Mouse (Mus musculus): Measurements from ENCODE around the gene BC017158.

Gene BC017158

GRCm38 (mm10) chr7:128285060-128285459, 12.9 kb downstream of the BC017158 start:
- CTCF ChIA-PET, result interaction anchor here in 1 of 4 experiments (0.5 kb wide), 1 partner anchor 39 kb away, joined by 3 read pairs; the partner anchor contains the start of gene Tgfb1i1

GRCm38 (mm10) chr7:128284047-128284446, 13.9 kb downstream of the BC017158 start:
- ChIA-PET POLR2A (interaction anchor here in 2 of 4 experiments (1.1 to 1.7 kb wide), 4 partner anchors 9 to 35 kb away, joined by 4 to 10 read pairs (median 5); no protein-coding TSS in a partner anchor), CTCF (interaction anchor here in 1 of 4 experiments (1.1 kb wide), 1 partner anchor 441 kb away, joined by 3 read pairs; no protein-coding TSS in a partner anchor)

More at GRCm38 (mm10) chr7:128285060-128285459, 12.9 kb downstream of the BC017158 start:
- POLR2A ChIA-PET, result interaction anchor here in 2 of 4 experiments (1.1 to 2.8 kb wide), 5 partner anchors 8 to 34 kb away, joined by 4 to 21 read pairs (median 6); no protein-coding TSS in a partner anchor

- ChIA-PET CTCF (no interaction called here), POLR2A (interaction anchor here in 1 of 4 experiments (0.7 to 1.5 kb wide), 3 partner anchors 12 to 16 kb away, joined by 3 to 4 read pairs (median 4); partner anchors contain the start of gene BC017158)
Observed at GRCm38 (mm10) chr7:128282532-128283244, 15.3 kb downstream of the BC017158 start.

- CTCF ChIA-PET, result no interaction called here
Observed at GRCm38 (mm10) chr7:128281765-128282164, 16.2 kb downstream of the BC017158 start.

GRCm38 (mm10) chr7:128279750-128280149, 18.2 kb downstream of the BC017158 start:
- CTCF ChIA-PET, result interaction anchor here in 1 of 4 experiments (0.8 kb wide), 1 partner anchor 10 kb away, joined by 4 read pairs; no protein-coding TSS in a partner anchor
- POLR2A ChIA-PET, result interaction anchor here in 2 of 4 experiments (1.0 to 1.8 kb wide), 3 partner anchors 9 to 18 kb away, joined by 3 to 6 read pairs (median 5); partner anchors contain the start of gene BC017158 (in 1 of the 2)

More at GRCm38 (mm10) chr7:128281765-128282164, 16.2 kb downstream of the BC017158 start:
- POLR2A ChIA-PET, result interaction anchor here in 1 of 4 experiments (1.0 to 1.5 kb wide), 2 partner anchors 11 to 17 kb away, joined by 3 to 4 read pairs; partner anchors contain the start of gene BC017158

- POLR2A ChIA-PET, result interaction anchor here in 3 of 4 experiments (0.6 to 3.4 kb wide), 17 partner anchors 8 to 1845 kb away, joined by 3 to 21 read pairs (median 5); partner anchors contain the start of genes BC017158 (in 2 of the 3), 9130023H24Rik (in 1 of the 3), Fus (in 1 of the 3) and Tial1 (in 1 of the 3)
- CTCF ChIA-PET, result interaction anchor here in 2 of 4 experiments (0.6 to 4.0 kb wide), 4 partner anchors 13 to 310 kb away, joined by 3 to 16 read pairs (median 4); no protein-coding TSS in a partner anchor
Observed at GRCm38 (mm10) chr7:128276051-128276450, 21.9 kb downstream of the BC017158 start.

GRCm38 (mm10) chr7:128271496-128271895, 26.5 kb downstream of the BC017158 start:
- CTCF ChIA-PET, result interaction anchor here in 2 of 4 experiments (0.6 to 1.6 kb wide), 2 partner anchors 35 to 1693 kb away, joined by 3 to 6 read pairs; partner anchors contain the start of gene Armc5 (in 1 of the 2)
- POLR2A ChIA-PET, result interaction anchor here in 2 of 4 experiments (0.7 to 2.3 kb wide), 7 partner anchors 11 to 252 kb away, joined by 3 to 12 read pairs (median 4); partner anchors contain the start of genes BC017158 (in 1 of the 2) and Bag3 (in 1 of the 2)

GRCm38 (mm10) chr7:128270431-128270850, 27.5 kb downstream of the BC017158 start:
- CTCF ChIA-PET, result interaction anchor here in 3 of 4 experiments (0.6 to 1.8 kb wide), 6 partner anchors 18 to 129 kb away, joined by 3 to 6 read pairs (median 4); partner anchors contain the start of gene Armc5 (in 1 of the 3)
- POLR2A ChIA-PET, result interaction anchor here (0.6 to 2.3 kb wide), 32 partner anchors 8 to 1052 kb away, joined by 3 to 12 read pairs (median 3); partner anchors contain the start of genes BC017158 (in 2 of the 4), 9130023H24Rik (in 1 of the 4), Fus (in 1 of the 4) and Tial1 (in 1 of the 4)

GRCm38 (mm10) chr7:128267813-128268212, 30.2 kb downstream of the BC017158 start:
- CTCF ChIA-PET, result no interaction called here
- POLR2A ChIA-PET, result interaction anchor here in 1 of 4 experiments (1.3 to 1.4 kb wide), 2 partner anchors 19 to 21 kb away, joined by 3 read pairs; no protein-coding TSS in a partner anchor

- ChIA-PET POLR2A (interaction anchor here in 1 of 4 experiments (1.3 kb wide), 1 partner anchor 19 kb away, joined by 3 read pairs; no protein-coding TSS in a partner anchor), CTCF (no interaction called here)
Observed at GRCm38 (mm10) chr7:128267391-128267790, 30.6 kb downstream of the BC017158 start.

- POLR2A ChIA-PET, result interaction anchor here in 1 of 4 experiments (0.6 to 0.9 kb wide), 2 partner anchors 17 to 56 kb away, joined by 3 read pairs; no protein-coding TSS in a partner anchor
- CTCF ChIA-PET, result no interaction called here
Observed at GRCm38 (mm10) chr7:128266056-128266455, 31.9 kb downstream of the BC017158 start.

GRCm38 (mm10) chr7:128265411-128265810, 32.6 kb downstream of the BC017158 start, which contains the start of gene Slc5a2:
TSS of gene Slc5a2 (plus strand) at chr7:128265657.
- POLR2A ChIA-PET, result no interaction called here
- CTCF ChIA-PET, result no interaction called here

GRCm38 (mm10) chr7:128256783-128257334, 41.1 kb downstream of the BC017158 start:
- ChIA-PET POLR2A (no interaction called here), CTCF (no interaction called here)

GRCm38 (mm10) chr7:128255757-128256156, 42.2 kb downstream of the BC017158 start:
- CTCF ChIA-PET, result interaction anchor here in 1 of 4 experiments (1.5 kb wide), 1 partner anchor 33 kb away, joined by 5 read pairs; no protein-coding TSS in a partner anchor
- POLR2A ChIA-PET, result no interaction called here

GRCm38 (mm10) chr7:128254978-128255377, 43.0 kb downstream of the BC017158 start:
- ChIA-PET CTCF (interaction anchor here in 1 of 4 experiments (1.5 kb wide), 1 partner anchor 34 kb away, joined by 5 read pairs; no protein-coding TSS in a partner anchor), POLR2A (interaction anchor here in 1 of 4 experiments (0.7 kb wide), 1 partner anchor 105 kb away, joined by 3 read pairs; no protein-coding TSS in a partner anchor)

GRCm38 (mm10) chr7:128252609-128253008, 45.4 kb downstream of the BC017158 start:
- CTCF ChIA-PET, result interaction anchor here in 2 of 4 experiments (1.1 to 1.2 kb wide), 2 partner anchors 15 to 92 kb away, joined by 5 read pairs; partner anchors contain the start of genes 9130023H24Rik (in 1 of the 2) and Armc5 (in 1 of the 2)
- POLR2A ChIA-PET, result interaction anchor here in 3 of 4 experiments (0.7 to 1.7 kb wide), 6 partner anchors 15 to 35 kb away, joined by 3 to 6 read pairs (median 3); partner anchors contain the start of genes 9130023H24Rik (in 1 of the 3) and Armc5 (in 1 of the 3)

GRCm38 (mm10) chr7:128251946-128252345, 46.0 kb downstream of the BC017158 start:
- ChIA-PET POLR2A (interaction anchor here in 2 of 4 experiments (0.7 to 1.7 kb wide), 4 partner anchors 14 to 35 kb away, joined by 3 to 6 read pairs (median 3); partner anchors contain the start of genes 9130023H24Rik (in 1 of the 2) and Armc5 (in 1 of the 2)), CTCF (interaction anchor here in 2 of 4 experiments (1.0 to 1.1 kb wide), 2 partner anchors 12 to 93 kb away, joined by 3 to 5 read pairs; no protein-coding TSS in a partner anchor)

GRCm38 (mm10) chr7:128249998-128250397, 48.0 kb downstream of the BC017158 start:
- ChIA-PET CTCF (interaction anchor here in 1 of 4 experiments (0.7 kb wide), 1 partner anchor 139 kb away, joined by 3 read pairs; no protein-coding TSS in a partner anchor), POLR2A (no interaction called here)

All from embryonic stem cell, embryonic (primary cell).